Mouse (Mus musculus) midbrain, embryonic 15.5 days (tissue): Measurements from ENCODE around the gene Tubgcp2. TPM values are rescaled to one million over a fixed set of nuclear protein-coding genes. Genes with fewer than 3 reads are reported as not detected.

Source experiments
- ATAC-seq: fragments of 200-750 bp; cut with Nextera tagmentation; replicated peaks from 2 replicates; pipeline ENCODE4 v1.8.0; 2017; ENCODE audit warnings: moderate TSS enrichment
- H3K27ac ChIP-seq: fragments of 300-500 bp; sonication (generic); 2 replicates; pipeline ENCODE4 v1.5.1; 2015; ENCODE audit warnings: mild to moderate bottlenecking, inconsistent platforms
- H3K27me3 ChIP-seq: fragments of 300-500 bp; sonication (generic); replicated peaks from 2 replicates; pipeline ENCODE4 v1.6.1; 2015; ENCODE audit warnings: inconsistent platforms
- H3K36me3 ChIP-seq: fragments of 300-500 bp; sonication (generic); replicated peaks from 2 replicates; pipeline ENCODE4 v1.6.1; 2015; ENCODE audit warnings: inconsistent platforms
- H3K4me1 ChIP-seq: fragments of 300-500 bp; sonication (generic); 2 replicates; pipeline ENCODE4 v1.6.1; 2015; ENCODE audit warnings: inconsistent platforms
- H3K4me2 ChIP-seq: fragments of 300-500 bp; sonication (generic); 2 replicates; pipeline ENCODE4 v1.6.1; 2015; ENCODE audit warnings: inconsistent platforms, mild to moderate bottlenecking, moderate library complexity
- H3K4me3 ChIP-seq: fragments of 300-500 bp; sonication (generic); 2 replicates; pipeline ENCODE4 v1.5.1; 2015; ENCODE audit warnings: mild to moderate bottlenecking, inconsistent platforms
- H3K9ac ChIP-seq: fragments of 300-500 bp; sonication (generic); 2 replicates; pipeline ENCODE4 v1.6.1; 2015; ENCODE audit warnings: mild to moderate bottlenecking, inconsistent platforms
- H3K9me3 ChIP-seq: fragments of 300-500 bp; sonication (generic); 2 replicates; pipeline ENCODE4 v1.6.1; 2016; ENCODE audit warnings: inconsistent platforms
- WGBS: fragments of 180-500 bp; shearing (Covaris S2); methylation state at CpG from one replicate; pipeline ENCODE4 v1.1.7; 2015; ENCODE audit warnings: mixed read lengths; 5-methylcytosine and 5-hydroxymethylcytosine counted together
- polyA plus RNA-seq: library from polyadenylated mRNA; unstranded; fragments of >200 nt; fragmentation: Nextera tagmentation; extraction: Ambion mirVana; gene quantifications from 2 replicates; pipeline ENCODE4 v1.2.1, GENCODE M21; 2015

Tubgcp2 gene
- polyA plus RNA-seq, 1 experiment from 2014 or later: 61.3 TPM

DNA sequence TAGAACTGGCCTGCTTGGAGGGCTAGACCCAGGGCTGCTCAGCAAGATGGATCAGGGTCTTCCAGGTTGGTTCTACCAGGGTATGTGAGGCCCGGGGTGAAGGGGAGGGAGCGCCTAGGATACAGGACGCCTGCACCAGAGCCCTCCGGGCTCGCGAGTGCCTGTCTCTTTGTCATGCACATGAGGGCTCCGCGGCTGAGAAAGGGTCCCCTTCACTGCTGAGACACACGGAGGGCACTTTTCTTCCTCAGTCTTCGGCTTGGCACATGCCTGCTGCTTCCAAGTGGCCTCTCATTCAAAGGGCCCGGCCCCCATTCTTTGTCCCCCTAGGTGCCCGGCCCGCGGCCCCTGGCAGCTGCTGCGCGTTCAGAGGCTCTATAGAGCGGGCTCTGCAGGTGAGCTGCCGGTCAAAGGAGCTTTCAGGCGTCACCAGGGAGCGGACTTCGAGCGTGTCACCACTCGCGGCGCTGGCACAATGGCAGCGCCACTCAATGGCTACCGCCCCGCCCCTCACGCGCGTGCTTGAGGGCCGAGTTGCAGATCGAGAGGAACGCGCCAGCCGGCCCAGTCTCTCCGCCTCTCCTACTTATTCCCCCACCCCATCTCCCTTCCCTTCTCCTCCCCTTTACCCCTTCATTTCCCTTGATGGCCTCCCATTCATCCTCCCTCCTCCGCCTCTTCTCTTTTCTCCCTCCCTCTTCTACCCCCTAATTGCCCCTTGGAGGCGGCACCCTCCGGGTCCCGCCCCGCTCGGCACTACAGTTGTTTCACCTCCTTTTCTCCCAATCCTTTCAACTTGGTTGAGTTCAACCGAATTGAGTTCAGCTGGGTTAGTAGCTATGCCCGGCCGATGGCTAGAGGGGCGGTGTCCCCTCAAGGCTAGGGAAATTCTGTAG is 24.7 kb upstream of the Tubgcp2 start:
- WGBS: under 1% methylated on average over 47 of the region's 47 CpGs
- Histone ChIP-seq H3K9me3 (no peaks in the 10 kb centered on the region), H3K4me3 (peak overlapping the region; percentile 34), H3K9ac (peak overlapping the region; percentile 45), H3K36me3 (no peaks in the 10 kb centered on the region), H3K27me3 (peaks cover 51% of the 10 kb centered on the region), H3K27ac (no peak overlapping the region), H3K4me1 (peaks cover 50% of the 10 kb centered on the region), H3K4me2 (peak overlapping the region; percentile 67)
- ATAC-seq: peak; percentile 40

DNA sequence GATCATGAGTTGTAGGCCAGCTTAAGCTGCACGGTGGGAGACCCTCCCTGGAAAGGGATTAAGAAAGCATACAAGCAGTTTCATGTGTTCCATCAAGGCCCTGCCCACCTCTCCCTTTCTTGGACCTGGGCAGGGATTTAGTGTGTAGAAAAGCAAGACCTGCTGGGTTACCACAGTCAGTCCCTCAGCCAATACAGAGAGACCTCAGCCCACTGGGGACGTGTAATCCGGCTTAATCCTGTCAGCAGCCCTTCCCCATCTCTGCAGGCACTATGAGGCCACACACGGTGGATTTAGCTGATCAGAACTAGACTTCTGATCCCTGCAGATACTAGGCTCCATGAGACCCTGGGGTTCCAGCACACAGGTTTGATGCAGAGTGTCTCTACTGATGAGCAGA is 23.1 kb upstream of the Tubgcp2 start:
- no peak overlapping the region for H3K4me2 ChIP-seq

DNA sequence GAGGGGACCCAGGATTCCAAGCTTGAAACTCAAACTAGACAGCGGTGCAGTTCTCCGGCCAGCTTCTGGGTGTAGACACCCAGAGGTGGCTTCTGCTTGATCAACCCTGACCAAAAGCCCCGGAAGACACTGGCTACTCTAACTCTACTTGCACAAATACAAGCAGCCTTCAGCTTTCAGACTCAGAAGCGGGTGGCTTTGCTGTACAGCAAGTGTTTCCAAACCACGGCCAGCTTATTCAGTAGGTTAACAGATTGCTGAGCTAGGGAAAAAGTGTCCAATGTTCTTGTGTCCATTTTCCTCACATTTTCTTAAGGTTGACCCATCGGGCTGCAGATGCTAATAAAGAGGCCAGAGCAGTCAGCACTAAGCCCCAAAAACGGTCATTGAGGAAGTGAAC is 22.1 kb upstream of the Tubgcp2 start:
- Histone ChIP-seq H3K4me3 (peak overlapping the region; percentile 46), H3K4me2 (peak overlapping the region; percentile 78), H3K36me3 (no peaks in the 10 kb centered on the region), H3K27me3 (peaks cover 42% of the 10 kb centered on the region), H3K9ac (peak overlapping the region; percentile 66), H3K27ac (peak overlapping the region; percentile 81), H3K4me1 (peaks cover 50% of the 10 kb centered on the region), H3K9me3 (no peaks in the 10 kb centered on the region)
- WGBS: 4% methylated on average over 7 of the region's 7 CpGs
- ATAC-seq: no peak

More for the DNA sequence above, 23.1 kb upstream of the Tubgcp2 start:
- H3K4me3 ChIP-seq: no peak overlapping the region
- 10% methylated on average over 4 of the region's 4 CpGs for whole genome bisulfite sequencing
- H3K9ac ChIP-seq: no peak overlapping the region
- no peak for ATAC-seq
- peaks cover 43% of the 10 kb centered on the region for H3K27me3 ChIP-seq
- H3K9me3 ChIP-seq: no peaks in the 10 kb centered on the region
- H3K4me1 ChIP-seq: peaks cover 50% of the 10 kb centered on the region
- no peak overlapping the region for H3K27ac ChIP-seq
- H3K36me3 ChIP-seq: no peaks in the 10 kb centered on the region

DNA sequence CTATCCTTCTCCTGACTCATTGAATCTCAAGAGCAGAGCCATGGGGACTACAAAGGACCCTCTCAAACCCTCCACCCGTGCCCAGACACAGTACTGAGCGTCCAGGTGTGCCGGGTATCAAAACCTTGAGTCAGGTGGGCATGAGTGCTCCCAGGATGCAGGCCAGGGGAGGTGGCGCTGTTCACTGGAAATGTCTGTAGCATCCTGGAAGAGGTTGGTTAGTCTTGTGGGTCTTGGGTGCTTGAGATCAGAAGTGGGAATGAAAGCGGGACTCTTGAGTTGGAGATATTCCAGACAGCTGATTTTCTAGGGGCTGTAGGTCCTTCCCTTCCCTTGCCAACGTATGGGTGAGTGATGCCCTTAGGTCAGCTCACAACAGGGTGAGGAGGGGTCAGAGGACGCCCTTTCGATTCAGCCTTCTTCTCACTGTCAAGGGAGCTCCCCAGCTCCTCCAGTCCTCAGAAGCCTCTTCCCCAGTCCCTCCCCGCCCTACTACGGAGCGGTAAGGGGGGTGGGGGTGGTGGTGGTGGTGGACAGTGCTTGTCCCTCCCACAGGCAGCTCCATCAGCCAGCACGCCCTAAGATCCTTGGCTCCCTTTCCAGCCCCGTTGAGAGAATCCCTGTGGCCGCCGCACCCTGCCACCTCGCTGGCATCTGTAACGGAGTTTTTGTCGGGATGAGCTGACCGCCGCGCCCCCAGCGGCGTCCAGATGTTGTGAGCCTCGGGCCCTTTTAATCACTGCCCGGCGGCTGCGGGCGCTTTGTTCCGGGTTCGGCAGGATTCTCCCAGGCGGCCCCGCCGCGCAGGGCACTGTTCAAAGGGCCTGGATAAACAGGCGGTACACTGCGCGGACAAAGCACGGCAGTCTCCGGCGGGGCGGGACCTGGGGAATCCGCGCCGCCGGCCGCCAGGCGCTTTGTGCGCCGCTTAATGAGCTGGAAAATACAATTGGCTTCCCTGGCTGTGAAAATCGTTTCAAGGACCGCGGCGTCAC is 21.2 kb upstream of the Tubgcp2 start:
- Histone ChIP-seq H3K4me3 (peak overlapping the region; percentile 46), H3K27ac (peak overlapping the region; percentile 81), H3K36me3 (no peaks in the 10 kb centered on the region), H3K9me3 (no peaks in the 10 kb centered on the region), H3K4me1 (peaks cover 50% of the 10 kb centered on the region), H3K4me2 (peak overlapping the region; percentile 78), H3K27me3 (peaks cover 46% of the 10 kb centered on the region), H3K9ac (peak overlapping the region; percentile 66)
- 2% methylated on average over 53 of the region's 53 CpGs for whole genome bisulfite sequencing
- peak; percentile 73 for ATAC-seq

DNA sequence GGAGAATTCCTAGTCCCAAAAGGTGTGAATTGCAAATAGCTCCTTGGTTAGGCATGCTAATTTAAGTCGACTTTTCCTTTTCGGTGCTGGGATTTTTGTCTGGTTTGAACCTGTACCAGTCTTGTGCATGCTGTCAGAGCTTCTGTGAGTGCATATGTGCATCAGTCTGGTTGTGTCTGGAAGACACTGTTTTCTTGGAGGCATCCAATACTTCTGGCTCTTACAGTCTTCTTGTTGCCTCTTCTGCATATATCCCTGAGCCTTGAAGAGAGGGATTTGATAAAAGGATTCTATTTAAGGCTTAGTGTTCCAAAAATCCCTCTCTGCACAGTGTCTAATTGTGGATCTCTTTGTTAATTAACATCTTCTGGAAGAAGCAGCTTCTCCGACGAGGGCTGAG is 17.7 kb upstream of the Tubgcp2 start:
- no peak overlapping the region for H3K4me3 ChIP-seq
- H3K4me2 ChIP-seq: no peak overlapping the region
- H3K27me3 ChIP-seq: peaks cover 69% of the 10 kb centered on the region
- no peaks in the 10 kb centered on the region for H3K9me3 ChIP-seq
- ATAC-seq: no peak
- no peak overlapping the region for H3K27ac ChIP-seq
- H3K36me3 ChIP-seq: no peaks in the 10 kb centered on the region
- peaks cover 29% of the 10 kb centered on the region for H3K4me1 ChIP-seq
- no peak overlapping the region for H3K9ac ChIP-seq
- 82% methylated on average over 4 of the region's 4 CpGs for WGBS

DNA sequence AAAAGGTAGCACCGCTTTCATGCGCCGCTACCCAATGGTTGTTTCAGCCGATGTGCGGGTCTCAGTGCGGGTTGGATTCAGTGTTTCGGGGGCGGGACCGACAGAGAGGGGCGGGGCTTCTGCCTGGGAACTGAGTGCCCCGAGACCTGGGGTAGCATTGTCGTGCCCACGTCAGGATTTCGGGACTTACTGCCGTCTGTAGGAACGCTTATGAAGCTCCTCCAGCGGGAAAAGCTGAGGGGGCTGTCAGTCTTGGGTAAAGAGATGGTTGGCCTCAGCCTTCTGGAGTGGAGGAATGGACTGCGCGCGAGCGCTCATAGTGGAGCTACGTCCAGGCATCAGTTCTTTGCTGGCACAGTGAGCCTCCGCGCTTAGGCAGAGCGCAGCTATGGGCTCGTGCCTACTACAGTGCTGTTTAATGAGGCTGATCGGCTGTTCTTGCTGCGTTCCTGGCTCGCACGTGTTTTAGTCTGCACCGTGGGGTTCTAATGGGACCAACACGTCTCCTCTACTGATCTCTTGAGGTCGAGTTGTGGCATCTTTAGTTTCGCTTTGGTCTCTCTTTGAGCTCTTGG is 12.7 kb upstream of the Tubgcp2 start:
- H3K36me3 ChIP-seq: no peaks in the 10 kb centered on the region
- under 1% methylated on average over 34 of the region's 34 CpGs for WGBS

DNA sequence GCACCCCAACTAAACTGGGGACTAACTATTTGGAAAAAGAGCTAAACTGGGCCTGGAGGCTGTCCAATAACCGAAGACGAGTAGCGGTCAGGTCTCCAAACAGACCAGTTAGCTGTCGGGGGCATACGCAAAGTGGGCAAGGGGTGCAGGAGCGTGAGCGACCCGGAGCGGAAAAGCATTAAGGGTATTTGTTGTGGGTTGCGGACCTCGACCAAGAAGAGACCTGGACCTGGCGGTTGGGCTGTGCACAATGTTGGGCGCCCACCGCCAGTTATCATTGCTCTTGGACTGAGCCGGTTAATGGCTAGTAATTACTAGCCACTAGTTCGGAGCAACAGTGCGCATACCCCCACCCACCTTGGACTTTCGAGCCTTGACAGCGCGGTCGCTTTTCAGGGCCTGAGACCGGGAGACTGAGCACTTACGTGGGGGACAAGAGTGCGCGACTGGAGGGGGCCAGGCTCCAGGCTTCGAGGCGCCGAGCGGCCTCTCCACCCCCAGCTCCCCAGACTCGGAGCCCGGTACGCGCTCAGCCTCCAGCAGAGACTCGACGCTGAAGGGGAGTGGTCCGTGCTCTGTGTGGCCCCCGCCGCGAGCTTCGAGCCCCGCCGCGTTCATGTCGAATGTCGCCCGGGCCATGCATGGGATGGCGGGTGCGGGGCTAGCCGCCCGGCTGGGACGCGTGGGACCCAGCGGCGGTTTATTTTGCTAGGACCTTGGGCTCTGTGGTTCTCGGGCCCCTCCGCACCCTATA is 12.1 kb upstream of the Tubgcp2 start, which contains the start of gene Msx3:
Msx3 (minus strand) TSS at position 729 of the 754 bp plus-strand sequence.
- Histone ChIP-seq H3K27ac (no peak within 1 kb of the TSS), H3K9me3 (no peaks in the 10 kb centered on the region), H3K4me2 (peak within 1 kb of the TSS; percentile 49), H3K36me3 (no peaks in the 10 kb centered on the region), H3K4me3 (peak within 1 kb of the TSS; percentile 33), H3K4me1 (peaks cover 22% of the 10 kb centered on the region), H3K9ac (no peak within 1 kb of the TSS), H3K27me3 (peaks cover 99% of the 10 kb centered on the region)
- peak; percentile 37 for ATAC-seq
- 1% methylated on average over 56 of the region's 56 CpGs for WGBS

More for the DNA sequence above, 12.7 kb upstream of the Tubgcp2 start:
- H3K27ac ChIP-seq: no peak overlapping the region
- no peak overlapping the region for H3K9ac ChIP-seq
- H3K9me3 ChIP-seq: no peaks in the 10 kb centered on the region
- peak overlapping the region; percentile 33 for H3K4me3 ChIP-seq
- H3K4me1 ChIP-seq: peaks cover 22% of the 10 kb centered on the region
- H3K4me2 ChIP-seq: peak overlapping the region; percentile 49
- peaks cover 98% of the 10 kb centered on the region for H3K27me3 ChIP-seq
- peak; percentile 83 for ATAC-seq

DNA sequence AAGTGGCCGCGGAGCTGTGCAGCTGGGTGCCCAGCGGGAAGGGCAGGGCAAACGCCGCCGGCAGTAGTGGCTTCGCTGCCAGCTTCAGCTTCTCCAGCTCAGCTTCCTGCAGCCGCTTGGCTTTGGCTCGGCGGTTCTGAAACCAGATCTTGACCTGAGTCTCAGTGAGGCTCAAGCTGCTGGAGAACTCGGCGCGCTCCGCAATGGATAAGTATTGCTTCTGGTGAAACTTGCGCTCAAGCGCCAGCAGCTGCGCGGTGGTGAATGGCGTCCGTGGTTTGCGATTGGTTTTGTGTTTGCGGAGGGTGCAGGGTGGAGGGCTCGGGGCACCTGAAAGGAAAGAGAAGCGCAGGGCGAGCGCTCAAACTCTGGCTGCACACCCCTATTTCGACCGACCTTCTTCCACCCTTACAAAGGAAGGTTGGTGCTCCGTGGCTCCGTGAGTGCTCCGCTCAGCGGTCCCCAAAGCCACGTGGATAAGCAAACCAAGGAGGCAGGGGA is 11.4 kb upstream of the Tubgcp2 start:
- 0 out of 2 replicates have a peak, but pooled peaks have one; percentile 16 for ATAC-seq
- H3K27me3 ChIP-seq: peaks cover 93% of the 10 kb centered on the region
- 1% methylated on average over 33 of the region's 33 CpGs for WGBS

DNA sequence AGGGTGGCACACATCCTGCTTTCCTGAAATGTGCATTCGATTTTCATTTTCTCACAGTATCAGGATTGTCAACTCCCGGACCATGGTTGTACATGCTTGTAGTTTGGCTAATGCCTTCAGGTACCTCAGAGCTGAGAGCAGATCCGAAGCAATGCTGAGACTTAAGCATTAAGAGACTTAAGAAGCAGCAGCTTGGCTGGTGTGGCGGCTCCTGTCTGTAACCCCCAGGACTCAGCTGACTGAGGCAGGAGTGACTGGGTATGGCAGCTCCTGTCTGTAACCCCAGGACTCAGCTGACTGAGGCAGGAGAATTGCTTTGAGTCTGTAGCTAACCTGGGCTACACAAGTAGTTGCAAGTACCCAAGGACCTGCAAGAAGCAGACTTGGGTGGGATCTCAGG is 9.1 kb upstream of the Tubgcp2 start:
- H3K4me3 ChIP-seq: no peak overlapping the region
- no peaks in the 10 kb centered on the region for H3K36me3 ChIP-seq
- no peak for ATAC-seq
- peaks cover 71% of the 10 kb centered on the region for H3K27me3 ChIP-seq
- WGBS: 79% methylated on average over 4 of the region's 4 CpGs
- no peak overlapping the region for H3K27ac ChIP-seq
- H3K4me2 ChIP-seq: no peak overlapping the region
- no peak overlapping the region for H3K9ac ChIP-seq
- no peaks in the 10 kb centered on the region for H3K9me3 ChIP-seq
- H3K4me1 ChIP-seq: peaks cover 22% of the 10 kb centered on the region

More for the DNA sequence above, 11.4 kb upstream of the Tubgcp2 start:
- H3K36me3 ChIP-seq: no peaks in the 10 kb centered on the region
- H3K27ac ChIP-seq: no peak overlapping the region
- H3K4me3 ChIP-seq: peak overlapping the region; percentile 33
- H3K4me2 ChIP-seq: peak overlapping the region; percentile 49
- no peak overlapping the region for H3K9ac ChIP-seq
- H3K4me1 ChIP-seq: peaks cover 22% of the 10 kb centered on the region
- H3K9me3 ChIP-seq: no peaks in the 10 kb centered on the region

DNA sequence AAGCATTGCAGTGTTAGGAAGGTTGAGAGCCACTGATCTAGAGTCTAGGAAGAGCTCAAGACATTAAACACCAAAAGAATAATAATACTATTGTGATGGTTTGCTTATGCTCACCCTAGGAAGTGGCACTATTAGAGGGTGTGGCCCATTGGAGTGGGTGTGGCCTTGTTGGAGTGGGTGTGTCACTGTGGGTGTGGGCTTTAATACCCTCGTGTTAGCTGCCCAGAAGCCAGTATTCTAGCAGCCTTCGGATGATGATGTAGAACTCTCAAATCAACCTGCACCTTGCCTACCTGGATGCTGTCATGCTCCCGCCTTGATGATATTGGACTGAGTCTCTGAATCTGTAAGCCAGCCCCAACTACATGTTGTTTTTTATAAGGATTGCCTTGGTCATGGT is 6.3 kb upstream of the Tubgcp2 start:
- ATAC-seq: no peak
- Histone ChIP-seq H3K9ac (no peak overlapping the region), H3K9me3 (no peaks in the 10 kb centered on the region), H3K4me3 (no peak overlapping the region), H3K27me3 (peaks cover 43% of the 10 kb centered on the region), H3K36me3 (no peaks in the 10 kb centered on the region), H3K4me2 (no peak overlapping the region), H3K4me1 (peaks cover 3% of the 10 kb centered on the region), H3K27ac (no peak overlapping the region)
- WGBS: 62% methylated on average over 3 of the region's 3 CpGs

DNA sequence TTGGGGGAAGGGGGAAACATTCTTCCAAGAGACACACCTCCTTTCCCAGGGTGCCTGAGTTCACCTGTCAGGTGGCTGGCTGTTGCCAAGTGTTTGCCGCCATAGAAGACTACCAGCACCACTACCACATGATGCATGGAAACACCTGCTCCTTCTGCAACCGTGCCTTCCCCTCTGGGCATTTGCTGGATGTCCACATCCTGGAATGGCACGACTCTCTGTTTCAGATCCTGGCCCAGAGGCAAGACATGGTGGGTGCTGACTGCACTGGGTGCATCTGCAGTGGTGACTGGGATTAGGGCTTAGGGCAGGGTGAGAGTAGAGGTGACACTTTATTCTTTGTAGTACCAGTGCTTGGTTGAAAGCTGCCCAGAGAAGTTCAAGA is 694 bp upstream of the Tubgcp2 start:
- Histone ChIP-seq H3K27me3 (no peaks in the 10 kb centered on the region), H3K9ac (peak overlapping the region; percentile 88), H3K27ac (no peak overlapping the region), H3K4me2 (peak overlapping the region; percentile 92), H3K36me3 (peaks cover 7% of the 10 kb centered on the region; the same call in 1 of the 2 replicates), H3K9me3 (no peaks in the 10 kb centered on the region), H3K4me1 (peaks cover 26% of the 10 kb centered on the region), H3K4me3 (peak overlapping the region; percentile 91)
- no peak for ATAC-seq
- 57% methylated on average over 3 of the region's 3 CpGs for WGBS
